Mouse (Mus musculus): ENCODE data around the gene Pinlyp.

Pinlyp gene

GRCm38 (mm10) chr7:24546068-24546614 is at the start of gene Pinlyp, which contains the start of gene Xrcc1:
TSS of gene Pinlyp (minus strand) at chr7:24546118.
TSS of gene Xrcc1 (plus strand) at chr7:24546289.
- DNase-seq (ENCODE audit: low read depth, low spot score): no peak

DNA sequence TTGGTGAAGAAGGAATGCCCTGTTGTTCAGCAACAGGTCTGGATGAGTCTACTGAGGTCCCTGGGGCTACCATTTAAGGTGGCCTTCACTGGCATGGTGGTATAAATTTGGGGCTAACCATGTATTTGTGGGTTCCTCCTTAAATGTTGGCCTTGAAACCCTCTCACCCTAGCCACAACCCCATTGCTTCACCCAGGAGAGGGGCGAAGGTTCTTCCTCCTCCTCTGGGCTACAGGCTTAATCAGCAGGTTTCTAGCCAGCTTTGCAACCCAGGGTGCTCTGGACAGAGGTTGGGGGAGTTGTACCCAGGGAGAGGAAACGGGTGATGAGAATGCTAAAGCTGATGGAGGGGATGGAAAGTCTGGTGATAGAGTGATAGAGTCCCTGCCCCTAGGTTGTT is 49.5 kb upstream of the Pinlyp start:
- no peak for DNase-seq (ENCODE audit: low read depth, low spot score)

DNA sequence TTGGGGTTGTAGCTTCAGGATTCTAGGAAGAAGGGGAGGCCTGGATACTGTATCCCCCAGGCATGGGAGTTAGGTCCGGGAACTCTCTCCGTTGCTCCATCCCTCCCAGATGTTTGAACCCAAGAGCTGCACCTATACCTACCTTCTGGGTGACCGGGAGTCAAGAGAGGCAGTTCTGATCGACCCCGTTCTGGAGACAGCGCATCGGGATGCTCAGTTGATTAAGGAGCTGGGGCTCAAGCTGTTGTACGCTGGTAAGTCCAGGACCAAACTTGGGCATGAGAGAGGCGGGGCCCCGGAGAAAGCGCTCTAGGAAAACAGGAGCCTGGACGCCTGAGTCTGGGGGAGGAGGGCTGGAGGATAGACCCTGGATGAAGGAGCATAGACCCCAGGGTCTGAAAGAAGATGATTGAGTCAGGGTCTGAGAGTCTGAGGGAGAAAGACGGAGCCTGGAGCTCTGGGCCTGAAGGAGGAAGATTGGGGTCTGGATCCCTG is 48.4 kb upstream of the Pinlyp start:
- no peak for DNase-seq (ENCODE audit: low read depth, low spot score)

- peak; percentile 36 for DNase-seq (ENCODE audit: low read depth, low spot score)
Measured at GRCm38 (mm10) chr7:24593621-24594308, 47.8 kb upstream of the Pinlyp start.

DNA sequence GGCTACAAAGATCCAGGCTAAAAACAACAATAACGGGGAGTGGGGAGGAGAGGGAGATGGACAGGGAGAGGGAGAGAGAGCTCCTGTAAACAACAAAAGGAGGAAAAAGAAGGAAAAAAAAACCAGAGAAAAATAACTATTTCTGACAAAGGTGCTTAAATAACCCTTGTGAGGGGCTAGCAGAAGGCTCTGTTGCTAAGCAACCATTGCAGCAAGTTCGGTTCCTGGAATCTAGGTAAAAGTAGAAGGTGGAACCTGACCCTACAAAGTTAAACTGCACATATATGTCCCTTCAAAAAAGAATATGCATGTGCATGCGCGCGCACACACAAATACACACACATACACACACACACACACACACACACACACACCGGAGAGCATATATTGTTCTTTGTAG is 46.9 kb upstream of the Pinlyp start:
- no peak for DNase-seq (ENCODE audit: low read depth, low spot score)

- DNase-seq (ENCODE audit: low read depth, low spot score): no peak
Measured at GRCm38 (mm10) chr7:24592163-24592562, 46.2 kb upstream of the Pinlyp start.

DNA sequence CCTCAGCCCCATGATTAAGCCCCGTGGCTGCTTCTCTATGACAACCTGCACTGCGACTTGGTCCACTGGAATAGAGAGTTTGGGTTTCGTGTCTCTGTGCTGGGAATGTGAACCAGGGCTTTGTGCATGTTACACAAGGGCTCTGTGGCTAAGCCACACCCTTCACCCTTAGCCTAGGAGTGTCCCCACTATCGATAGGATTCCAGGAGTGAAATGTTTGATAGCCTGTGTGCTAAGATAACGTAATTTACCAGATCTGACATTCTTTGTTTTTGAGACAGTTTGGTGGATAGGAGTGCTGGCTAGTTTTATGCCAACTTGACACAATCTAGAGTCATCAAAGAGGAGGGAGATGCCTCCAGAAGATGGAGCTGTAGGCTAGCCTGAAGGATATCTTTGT is 45.8 kb upstream of the Pinlyp start:
- no peak for DNase-seq (ENCODE audit: low read depth, low spot score)

DNA sequence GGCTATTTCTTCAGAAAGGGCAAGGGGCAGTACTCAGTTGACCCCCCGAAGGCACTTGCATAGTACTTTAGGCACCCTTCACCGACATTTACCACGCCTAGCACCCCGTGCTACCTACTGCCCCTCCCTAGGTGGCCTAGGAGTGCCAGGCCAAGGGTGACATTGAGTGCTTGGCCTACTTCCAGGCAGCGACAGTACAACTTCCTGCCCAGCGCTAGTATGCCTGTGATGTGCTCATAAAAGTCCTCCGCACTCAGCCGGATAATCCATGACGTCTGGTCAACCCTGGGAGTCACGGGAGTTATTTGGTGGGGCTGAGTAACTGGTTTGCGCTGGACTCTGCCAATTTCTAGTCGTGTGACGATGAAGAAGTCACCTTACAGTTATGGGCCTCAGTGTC is 42.4 kb upstream of the Pinlyp start:
- DNase-seq (ENCODE audit: low read depth, low spot score): no peak

- DNase-seq (ENCODE audit: low read depth, low spot score): no peak
Measured at GRCm38 (mm10) chr7:24587330-24588105, 41.6 kb upstream of the Pinlyp start, which contains the start of the genes Ethe1 and Zfp575. TSS of gene Ethe1 (plus strand) at chr7:24587543. TSS of gene Zfp575 (minus strand) at chr7:24587641.

- DNase-seq (ENCODE audit: low read depth, low spot score): no peak
Measured at GRCm38 (mm10) chr7:24586828-24587227, 40.9 kb upstream of the Pinlyp start.

GRCm38 (mm10) chr7:24585995-24586394 is 40.1 kb upstream of the Pinlyp start:
- no peak for DNase-seq (ENCODE audit: low read depth, low spot score)

- no peak for DNase-seq (ENCODE audit: low read depth, low spot score)
Measured at GRCm38 (mm10) chr7:24584876-24585275, 39.0 kb upstream of the Pinlyp start.

- DNase-seq (ENCODE audit: low read depth, low spot score): no peak
Measured at GRCm38 (mm10) chr7:24577811-24578210, 31.9 kb upstream of the Pinlyp start.

GRCm38 (mm10) chr7:24574224-24574796 is 28.4 kb upstream of the Pinlyp start:
- DNase-seq (ENCODE audit: low read depth, low spot score): no peak

GRCm38 (mm10) chr7:24572455-24572854 is 26.5 kb upstream of the Pinlyp start:
- no peak for DNase-seq (ENCODE audit: low read depth, low spot score)

GRCm38 (mm10) chr7:24571071-24571470 is 25.2 kb upstream of the Pinlyp start:
- DNase-seq (ENCODE audit: low read depth, low spot score): no peak

DNA sequence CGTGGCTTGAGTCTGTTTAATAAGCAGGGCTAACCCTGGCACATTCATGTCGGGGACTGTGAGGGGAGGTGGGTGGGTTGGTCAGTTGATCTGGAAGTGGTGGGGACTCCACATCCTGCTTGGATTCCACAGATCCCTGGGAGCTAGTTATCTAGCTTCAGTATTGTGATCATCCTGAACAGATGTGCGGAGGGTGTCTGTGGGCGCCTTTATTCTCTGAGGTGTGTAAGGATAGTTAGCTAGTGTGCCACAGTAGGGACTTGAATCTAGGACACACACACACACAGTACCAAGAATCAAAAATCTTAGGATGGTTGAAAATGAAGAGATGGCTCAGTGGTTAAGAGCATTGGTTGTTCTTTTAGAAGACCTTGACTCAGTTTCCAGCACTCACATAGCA is 22.6 kb upstream of the Pinlyp start:
- DNase-seq (ENCODE audit: low read depth, low spot score): no peak

- DNase-seq (ENCODE audit: low read depth, low spot score): no peak
Measured at GRCm38 (mm10) chr7:24566206-24566605, 20.3 kb upstream of the Pinlyp start.

- DNase-seq (ENCODE audit: low read depth, low spot score): no peak
Measured at GRCm38 (mm10) chr7:24565627-24566026, 19.7 kb upstream of the Pinlyp start.

GRCm38 (mm10) chr7:24564607-24565265 is 18.8 kb upstream of the Pinlyp start:
- DNase-seq (ENCODE audit: low read depth, low spot score): no peak

- no peak for DNase-seq (ENCODE audit: low read depth, low spot score)
Measured at GRCm38 (mm10) chr7:24563837-24564206, 17.9 kb upstream of the Pinlyp start.
